Mouse (Mus musculus) brain, embryonic 18.5 days (tissue): ENCODE measurements around the gene Mvd.

ENCODE experiments used
- DNase-seq: peaks from one replicate; pipeline ENCODE4 v3.0.0-alpha.2; 2012; ENCODE audit warnings: low read depth, low spot score

The Mvd gene

GRCm38 (mm10) chr8:122427607-122428006, 15.6 kb downstream of the Mvd start:
- no peak for DNase-seq

GRCm38 (mm10) chr8:122426145-122426544, 17.1 kb downstream of the Mvd start:
- DNase-seq, result no peak

GRCm38 (mm10) chr8:122423659-122424058, 19.6 kb downstream of the Mvd start:
- no peak for DNase-seq

GRCm38 (mm10) chr8:122423217-122423616, 20.0 kb downstream of the Mvd start:
- DNase-seq, result no peak

- DNase-seq, result no peak
Observed at GRCm38 (mm10) chr8:122421376-122422070, 21.7 kb downstream of the Mvd start, which contains the start of gene Il17c. Gene Il17c (plus strand): TSS chr8:122422020.

GRCm38 (mm10) chr8:122419881-122420555, 23.2 kb downstream of the Mvd start:
- no peak for DNase-seq

- DNase-seq, result no peak
Observed at GRCm38 (mm10) chr8:122415554-122415953, 27.7 kb downstream of the Mvd start.

GRCm38 (mm10) chr8:122414311-122414710, 28.9 kb downstream of the Mvd start:
- DNase-seq, result no peak

GRCm38 (mm10) chr8:122407678-122408077, 35.5 kb downstream of the Mvd start:
- no peak for DNase-seq

- no peak for DNase-seq
Observed at GRCm38 (mm10) chr8:122405146-122405805, 37.9 kb downstream of the Mvd start.

- no peak for DNase-seq
Observed at GRCm38 (mm10) chr8:122398186-122398585, 45.0 kb downstream of the Mvd start.

GRCm38 (mm10) chr8:122395291-122395690, 47.9 kb downstream of the Mvd start:
- no peak for DNase-seq

GRCm38 (mm10) chr8:122393717-122394116, 49.5 kb downstream of the Mvd start:
- DNase-seq, result no peak

GRCm38 (mm10) chr8:122390758-122391157, 52.5 kb downstream of the Mvd start:
- DNase-seq, result no peak

GRCm38 (mm10) chr8:122389357-122389756, 53.9 kb downstream of the Mvd start:
- DNase-seq, result no peak
